Mouse (Mus musculus) kidney, embryonic 14.5 days (tissue): Measurements from ENCODE around the gene 1810043G02Rik. TPM values are rescaled to one million over a fixed set of nuclear protein-coding genes. Genes with fewer than 3 reads are reported as not detected.

Source experiments
- ATAC-seq: fragments of 200-750 bp; cut with Nextera tagmentation; 2 replicates; pipeline ENCODE4 v1.8.0; 2017; ENCODE audit warnings: moderate number of reproducible peaks, mild to moderate bottlenecking, moderate TSS enrichment, moderate library complexity; ENCODE audit not compliant: low FRiP score, low TSS enrichment
- H3K27ac ChIP-seq: fragments of 300-500 bp; sonication (generic); 2 replicates; pipeline ENCODE4 v1.5.1; 2014; ENCODE audit warnings: low read depth, mild to moderate bottlenecking, low read length, moderate library complexity, mixed read lengths
- H3K27me3 ChIP-seq: fragments of 300-500 bp; sonication (generic); 2 replicates; pipeline ENCODE4 v1.6.1; 2014; ENCODE audit warnings: mild to moderate bottlenecking, low read length; ENCODE audit not compliant: control insufficient read depth, insufficient read depth
- H3K36me3 ChIP-seq: fragments of 300-500 bp; sonication (generic); 2 replicates; pipeline ENCODE4 v1.6.1; 2014; ENCODE audit warnings: low read length, mixed read lengths; ENCODE audit not compliant: control insufficient read depth, insufficient read depth
- H3K4me1 ChIP-seq: fragments of 300-500 bp; sonication (generic); 2 replicates; pipeline ENCODE4 v1.6.1; 2014; ENCODE audit warnings: low read length, mixed read lengths; ENCODE audit not compliant: control insufficient read depth, insufficient read depth
- H3K4me2 ChIP-seq: fragments of 300-500 bp; sonication (generic); replicated peaks from 2 replicates; pipeline ENCODE4 v1.6.1; 2014; ENCODE audit warnings: low read depth, mild to moderate bottlenecking, low read length
- H3K4me3 ChIP-seq: fragments of 300-500 bp; sonication (generic); 2 replicates; pipeline ENCODE4 v1.5.1; 2014; ENCODE audit warnings: mild to moderate bottlenecking, low read length
- H3K9ac ChIP-seq: fragments of 300-500 bp; sonication (generic); 2 replicates; pipeline ENCODE4 v1.6.1; 2014; ENCODE audit warnings: low read depth, mild to moderate bottlenecking, low read length, moderate library complexity
- H3K9me3 ChIP-seq: fragments of 300-500 bp; sonication (generic); 2 replicates; pipeline ENCODE4 v1.6.1; 2016; ENCODE audit warnings: low read length; ENCODE audit not compliant: control insufficient read depth
- WGBS: fragments of 180-500 bp; shearing (Covaris S2); extraction: QIAGEN DNeasy Blood & Tissue Kit; methylation state at CpG from one replicate; pipeline ENCODE4 v1.1.7; 2014; 5-methylcytosine and 5-hydroxymethylcytosine counted together
- polyA plus RNA-seq: library from polyadenylated mRNA; unstranded; fragments of >200 nt; fragmentation: Nextera tagmentation; extraction: Ambion mirVana; gene quantifications from 2 replicates; pipeline ENCODE4 v1.2.1, GENCODE M21; 2014

The 1810043G02Rik gene
- polyA plus RNA-seq, 1 experiment from 2014 or later: 35.8 TPM

DNA sequence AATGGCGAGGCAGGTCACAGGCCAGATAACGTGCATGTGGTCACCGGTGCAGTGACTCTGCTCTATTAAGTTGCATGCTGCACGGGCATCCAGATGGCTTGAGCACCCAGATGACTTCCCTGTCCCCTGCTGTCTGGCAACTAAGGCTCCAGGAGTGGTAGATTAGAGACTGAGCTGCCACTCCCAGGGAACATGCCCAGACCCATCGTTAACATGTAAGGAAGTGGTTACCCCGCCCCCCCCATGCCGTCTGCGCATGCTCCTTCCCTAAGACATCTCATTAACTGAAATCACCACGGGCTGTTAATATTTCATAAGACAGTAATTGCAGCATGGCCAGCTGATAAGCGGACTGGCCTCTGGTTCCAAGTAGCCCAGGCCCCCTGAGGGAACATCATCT, 7.1 kb upstream of the 1810043G02Rik start:
- ATAC-seq: no peak
- H3K27ac ChIP-seq: no peak overlapping the region
- no peak overlapping the region for H3K9ac ChIP-seq
- no peaks in the 10 kb centered on the region for H3K9me3 ChIP-seq
- no peak overlapping the region for H3K4me2 ChIP-seq
- H3K27me3 ChIP-seq: peaks cover 22% of the 10 kb centered on the region
- no peaks in the 10 kb centered on the region for H3K4me1 ChIP-seq
- H3K36me3 ChIP-seq: no peaks in the 10 kb centered on the region
- no peak overlapping the region for H3K4me3 ChIP-seq
- WGBS: 78% methylated on average over 10 of the region's 10 CpGs

DNA sequence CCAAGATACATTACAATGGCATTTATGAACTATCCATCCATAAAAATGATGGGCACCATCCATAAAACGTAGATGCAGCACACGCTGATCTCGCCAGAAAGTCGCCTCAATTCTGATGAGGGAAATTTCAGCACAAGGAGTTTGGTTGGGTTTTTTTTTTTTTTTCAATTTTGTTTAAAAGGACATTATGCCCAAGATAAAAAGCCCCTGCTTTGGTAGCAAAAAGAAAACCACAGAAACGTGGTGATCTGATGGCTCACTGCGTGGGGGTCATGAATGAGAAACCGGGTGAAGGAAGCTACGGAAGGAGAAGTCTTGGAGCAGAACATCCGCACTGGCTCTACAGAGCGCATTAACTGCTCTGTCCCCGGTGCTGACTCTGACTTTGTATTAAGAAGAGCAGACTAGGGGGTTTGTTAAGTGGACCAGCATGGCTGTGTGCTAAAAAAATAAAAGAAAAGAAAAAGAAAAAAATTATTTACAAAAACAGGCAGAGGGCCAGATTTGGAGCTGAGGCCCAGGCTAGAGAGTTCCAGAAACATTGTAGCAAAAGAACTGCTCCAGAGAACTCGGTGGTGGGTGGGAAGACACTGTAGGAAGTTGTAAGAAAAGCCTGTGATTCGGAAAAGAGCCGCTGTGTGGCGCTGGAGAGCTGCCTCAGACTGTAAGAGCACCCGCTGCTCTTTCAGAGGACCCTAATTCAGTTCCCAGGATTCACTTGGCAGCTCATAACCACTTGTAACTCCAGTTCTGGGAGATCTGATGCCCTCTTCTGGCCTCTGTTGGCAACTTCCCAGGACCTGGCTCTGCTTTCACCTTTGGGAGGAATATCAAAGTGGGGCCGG, 6.4 kb upstream of the 1810043G02Rik start:
- H3K9ac ChIP-seq: no peak overlapping the region
- no peak overlapping the region for H3K27ac ChIP-seq
- ATAC-seq: no peak
- no peak overlapping the region for H3K4me2 ChIP-seq
- no peaks in the 10 kb centered on the region for H3K36me3 ChIP-seq
- H3K4me1 ChIP-seq: no peaks in the 10 kb centered on the region
- 63% methylated on average over 17 of the region's 17 CpGs for WGBS
- H3K4me3 ChIP-seq: no peak overlapping the region
- no peaks in the 10 kb centered on the region for H3K9me3 ChIP-seq
- peaks cover 22% of the 10 kb centered on the region for H3K27me3 ChIP-seq

DNA sequence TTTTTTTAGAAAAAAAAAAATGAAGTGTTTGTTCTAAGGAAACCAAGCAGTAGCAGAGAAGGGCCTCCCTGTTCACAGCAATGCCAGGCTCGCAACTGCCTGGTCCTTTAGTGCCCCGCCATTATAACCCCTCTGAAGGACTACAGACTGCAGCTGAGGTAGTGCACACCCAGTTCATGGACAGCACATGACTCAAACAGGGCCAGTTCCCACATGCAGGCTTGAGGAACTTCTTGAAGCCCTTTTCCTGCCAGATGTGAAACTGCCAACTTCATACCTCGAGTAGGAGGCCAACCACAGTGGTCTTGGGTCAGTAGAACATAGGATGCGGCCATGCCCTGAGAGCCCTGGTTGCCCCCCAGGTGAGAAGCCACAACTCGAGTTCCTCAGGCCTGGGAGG, 4.0 kb upstream of the 1810043G02Rik start:
- H3K4me1 ChIP-seq: peaks cover 4% of the 10 kb centered on the region; the same call in 1 of the 2 replicates
- H3K9ac ChIP-seq: no peak overlapping the region
- 68% methylated on average over 5 of the region's 5 CpGs for WGBS
- H3K36me3 ChIP-seq: no peaks in the 10 kb centered on the region
- no peak overlapping the region for H3K27ac ChIP-seq
- no peaks in the 10 kb centered on the region for H3K9me3 ChIP-seq
- H3K27me3 ChIP-seq: peaks cover 12% of the 10 kb centered on the region
- no peak overlapping the region for H3K4me3 ChIP-seq
- H3K4me2 ChIP-seq: no peak overlapping the region
- no peak for ATAC-seq

DNA sequence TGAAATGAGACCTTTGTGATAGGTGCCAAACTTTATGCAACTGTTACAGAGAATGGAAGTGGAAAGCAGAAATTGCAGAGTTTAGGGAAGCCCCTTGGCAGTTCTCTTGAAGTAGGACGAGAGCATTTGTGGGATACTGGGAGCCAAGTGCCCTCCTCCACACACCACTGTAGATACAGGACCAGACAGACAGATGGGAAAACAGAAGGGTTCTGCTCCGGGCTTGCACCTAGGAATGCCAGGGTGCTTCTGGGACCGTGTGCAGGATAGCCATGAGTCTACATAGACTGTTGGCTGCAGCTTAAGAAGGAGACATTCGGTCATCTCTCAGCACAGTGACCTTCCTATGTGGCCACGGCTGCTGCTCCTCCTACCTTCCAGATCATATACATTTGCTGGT, 3.5 kb upstream of the 1810043G02Rik start:
- H3K4me2 ChIP-seq: no peak overlapping the region
- H3K27ac ChIP-seq: no peak overlapping the region
- no peak overlapping the region for H3K4me3 ChIP-seq
- no peaks in the 10 kb centered on the region for H3K36me3 ChIP-seq
- ATAC-seq: no peak
- 66% methylated on average over 5 of the region's 5 CpGs for WGBS
- peaks cover 8% of the 10 kb centered on the region for H3K27me3 ChIP-seq
- H3K4me1 ChIP-seq: peaks cover 5% of the 10 kb centered on the region; the same call in 1 of the 2 replicates
- no peaks in the 10 kb centered on the region for H3K9me3 ChIP-seq
- H3K9ac ChIP-seq: no peak overlapping the region

DNA sequence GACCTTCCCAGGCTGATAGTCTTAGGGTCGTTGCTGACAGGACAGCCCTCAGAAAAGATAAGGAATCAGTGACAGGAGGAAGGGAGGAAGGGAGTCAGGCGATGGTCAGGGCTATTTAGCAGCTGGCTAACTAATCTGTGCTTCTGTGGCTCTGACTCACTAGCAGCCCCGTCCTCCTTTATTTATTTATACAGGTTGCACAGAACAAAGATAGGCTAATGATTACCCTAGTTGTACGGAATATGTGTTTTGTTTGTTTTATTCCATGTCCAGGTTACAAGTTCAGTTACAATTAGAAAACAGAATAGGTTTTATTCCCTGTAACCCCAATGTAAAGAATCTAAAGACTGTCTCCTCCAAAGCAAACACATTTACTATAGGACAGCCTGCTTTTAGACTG, 2.7 kb upstream of the 1810043G02Rik start:
- Histone ChIP-seq H3K9me3 (no peaks in the 10 kb centered on the region), H3K27ac (no peak overlapping the region), H3K36me3 (no peaks in the 10 kb centered on the region), H3K27me3 (0 out of 2 replicates have a peak, but pooled peaks cover under 1% of the 10 kb centered on the region), H3K4me1 (peaks cover 5% of the 10 kb centered on the region; the same call in 1 of the 2 replicates), H3K4me3 (no peak overlapping the region), H3K4me2 (no peak overlapping the region), H3K9ac (no peak overlapping the region)
- ATAC-seq: no peak
- 31% methylated on average over 4 of the region's 4 CpGs for WGBS

DNA sequence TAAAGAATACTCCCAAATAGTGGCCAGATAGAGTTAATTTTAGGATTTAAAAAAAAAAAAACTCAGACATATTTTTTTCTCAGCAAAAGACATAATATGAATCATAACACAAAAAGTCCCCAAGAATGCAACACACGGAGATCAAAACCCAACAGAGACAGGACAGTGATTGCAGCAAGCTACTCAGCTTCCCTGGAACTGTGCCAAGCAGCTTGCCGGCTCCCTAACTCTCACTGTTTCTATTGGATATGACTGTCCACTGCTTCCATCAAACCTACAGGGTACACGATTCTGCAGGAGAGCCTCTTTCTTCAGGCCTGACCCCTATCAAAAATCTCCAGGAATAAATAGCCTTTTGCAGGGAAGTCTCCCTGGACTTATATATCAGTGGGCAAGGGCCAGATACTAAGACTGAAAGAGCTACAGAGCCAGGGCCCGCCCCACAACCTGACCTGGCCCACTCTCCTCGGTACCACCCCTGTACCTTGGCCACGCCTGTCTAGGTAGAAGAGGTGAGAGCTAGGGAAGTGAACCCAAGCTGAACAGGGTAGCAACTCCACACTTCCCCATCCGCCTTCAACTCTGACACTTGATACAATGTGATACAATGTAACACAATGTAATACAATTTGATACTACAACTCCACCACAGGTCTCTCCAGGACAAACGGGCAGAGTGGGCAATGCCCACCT, 1.7 kb upstream of the 1810043G02Rik start:
- WGBS: 65% methylated on average over 8 of the region's 8 CpGs
- H3K9me3 ChIP-seq: no peaks in the 10 kb centered on the region
- no peak overlapping the region for H3K9ac ChIP-seq

DNA sequence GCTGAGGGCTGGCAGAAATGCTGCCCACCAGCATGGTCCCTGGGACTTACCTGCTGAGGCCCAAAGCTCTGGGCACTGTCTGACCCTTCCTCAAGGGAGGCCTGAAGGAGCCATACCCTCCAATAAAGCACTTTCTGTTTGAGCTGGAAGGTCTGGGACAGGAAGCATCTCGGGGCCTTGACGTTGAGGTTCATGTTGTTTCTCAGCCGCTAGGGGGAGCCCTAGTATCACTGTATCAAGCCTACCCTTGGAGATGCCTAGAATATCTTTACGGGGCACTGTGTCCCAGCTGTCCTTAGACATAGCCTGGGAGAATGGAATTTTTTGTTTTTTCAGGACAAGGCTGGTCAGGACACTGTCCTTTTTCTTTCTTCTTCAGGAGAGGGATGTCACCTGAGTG, 6.3 kb downstream of the 1810043G02Rik start:
- 0% methylated on average over 4 of the region's 4 CpGs for WGBS
- ATAC-seq: peak; percentile 58
- Histone ChIP-seq H3K9me3 (no peaks in the 10 kb centered on the region), H3K4me2 (no peak overlapping the region), H3K27ac (no peak overlapping the region), H3K4me1 (no peaks in the 10 kb centered on the region), H3K4me3 (no peak overlapping the region), H3K27me3 (no peaks in the 10 kb centered on the region), H3K36me3 (peaks cover 32% of the 10 kb centered on the region), H3K9ac (no peak overlapping the region)

More for the DNA sequence above, 1.7 kb upstream of the 1810043G02Rik start:
- H3K27me3 ChIP-seq: no peaks in the 10 kb centered on the region
- no peak for ATAC-seq
- H3K4me2 ChIP-seq: no peak overlapping the region
- peaks cover 5% of the 10 kb centered on the region; the same call in 1 of the 2 replicates for H3K36me3 ChIP-seq
- H3K4me1 ChIP-seq: peaks cover 5% of the 10 kb centered on the region; the same call in 1 of the 2 replicates
- no peak overlapping the region for H3K27ac ChIP-seq
- no peak overlapping the region for H3K4me3 ChIP-seq

DNA sequence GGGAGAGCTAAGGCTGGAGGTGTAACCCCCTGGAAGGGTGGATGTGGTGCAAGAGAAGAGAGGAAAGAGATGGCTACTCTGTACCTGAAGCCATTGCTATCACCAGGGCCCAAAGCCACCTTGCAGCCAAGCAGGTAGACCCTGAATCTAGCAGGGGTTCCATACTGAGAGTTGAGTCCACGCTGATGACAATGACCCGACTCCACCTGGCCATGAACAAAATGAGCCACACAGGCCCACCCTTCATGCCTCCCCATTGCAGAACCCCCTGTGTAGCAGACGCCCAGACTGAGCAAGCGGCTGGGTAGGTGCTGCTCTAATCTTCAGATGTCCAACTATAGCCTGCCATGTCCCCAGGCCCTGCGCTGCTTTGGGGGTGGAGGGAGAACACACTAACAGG, 7.5 kb downstream of the 1810043G02Rik start:
- Histone ChIP-seq H3K4me2 (no peak overlapping the region), H3K36me3 (peaks cover 43% of the 10 kb centered on the region), H3K4me3 (no peak overlapping the region), H3K27ac (no peak overlapping the region), H3K4me1 (no peaks in the 10 kb centered on the region), H3K27me3 (no peaks in the 10 kb centered on the region), H3K9me3 (no peaks in the 10 kb centered on the region), H3K9ac (no peak overlapping the region)
- no peak for ATAC-seq
- WGBS: 76% methylated on average over 5 of the region's 5 CpGs

DNA sequence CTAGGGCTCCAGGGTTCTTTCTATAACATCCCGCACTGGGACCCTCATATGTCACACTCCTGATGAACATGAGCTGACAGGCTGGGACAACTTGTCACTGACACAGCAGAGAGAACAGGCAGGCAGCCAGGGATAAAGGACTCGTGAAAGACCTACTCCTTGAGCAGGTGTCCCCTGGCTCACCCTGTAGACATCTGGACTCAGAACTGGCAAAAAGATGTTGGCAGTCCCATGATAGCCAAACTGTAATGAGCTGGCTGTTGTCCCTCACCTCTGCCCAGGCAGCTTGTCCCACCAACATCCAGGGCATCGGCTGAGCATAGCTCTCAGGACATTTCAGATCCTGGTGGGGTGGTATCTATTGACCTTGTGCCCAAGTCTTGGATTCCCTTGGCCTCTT, 17.3 kb downstream of the 1810043G02Rik start:
- Histone ChIP-seq H3K4me1 (no peaks in the 10 kb centered on the region), H3K4me2 (no peak overlapping the region), H3K36me3 (peaks cover 91% of the 10 kb centered on the region), H3K9me3 (no peaks in the 10 kb centered on the region), H3K9ac (no peak overlapping the region), H3K27me3 (no peaks in the 10 kb centered on the region), H3K4me3 (no peak overlapping the region), H3K27ac (no peak overlapping the region)
- ATAC-seq: no peak
- 93% methylated on average over 3 of the region's 3 CpGs for WGBS
